In the genomic region with DNA sequence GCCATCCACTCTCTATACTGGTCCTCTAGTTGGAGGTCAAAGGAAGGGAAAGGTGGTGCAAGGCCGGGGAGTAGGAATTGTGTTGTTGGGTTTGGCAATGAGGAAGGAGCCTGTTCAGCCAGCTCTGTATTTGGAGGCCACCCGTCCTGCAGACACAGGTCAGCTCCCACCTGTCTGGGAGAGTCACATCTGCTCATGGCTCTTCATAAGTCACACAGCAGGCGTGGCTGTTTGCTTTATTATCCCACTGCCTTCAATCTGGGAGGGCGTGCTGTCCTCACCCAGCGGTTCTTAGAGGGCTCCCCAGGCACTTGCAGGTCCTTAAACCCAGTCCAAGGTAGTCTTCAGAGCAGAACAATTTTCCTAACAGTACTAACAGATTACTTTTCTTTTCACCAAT, we compare ENCODE assay signal across 14 mouse cellular contexts. TPM values are rescaled to one million over a fixed set of nuclear protein-coding genes. Genes with fewer than 3 reads are reported as not detected.
DNase-seq lines count a peak whose midpoint lies in the region; ATAC-seq and TF ChIP-seq lines count a peak whose summit lies in the region.
"Had no signal": no experiment of that assay in that cellular context is flagged by ENCODE, and none has a peak within 500 bp of the region (broad histone marks: within the 10 kb centered on the region; RNA-seq: fewer than 3 reads in every experiment).

No protein-coding gene starts in this region.

- H3K4me3 ChIP-seq in kidney, adult 2 months (ENCODE audit: insufficient read depth, low read depth, low read length): no peak overlapping the region
- no peak overlapping the region for H3K4me3 ChIP-seq in cortical plate, adult 2 months (ENCODE audit: insufficient read depth, low read length)
- no peak overlapping the region for H3K4me3 ChIP-seq in hindbrain, postnatal 0 days (ENCODE audit: low read length)
- H3K4me3 ChIP-seq in liver, postnatal 0 days (ENCODE audit: low read depth, low read length): 0 out of 2 replicates have a peak overlapping the region, but pooled peaks have one; percentile 27
- H3K4me3 ChIP-seq: embryonic facial prominence, embryonic 10.5 days had no signal

- 80% methylated on average over 5 of the region's 5 CpGs for WGBS in kidney, adult 2 months
- WGBS in hindbrain, postnatal 0 days: 74% methylated on average over 5 of the region's 5 CpGs
- 76% methylated on average over 5 of the region's 5 CpGs for WGBS in liver, postnatal 0 days (ENCODE audit: insufficient replicate concordance)

- no peak for TF ChIP-seq EP300 in liver, postnatal 0 days (IDR thresholded peaks at IDR 0.05; ENCODE audit: low read depth)

- no peaks in the 10 kb centered on the region for H3K27me3 ChIP-seq in kidney, adult 2 months (replicated peaks; ENCODE audit: control insufficient read depth, insufficient read depth, low read length)
- no peaks in the 10 kb centered on the region for H3K27me3 ChIP-seq in hindbrain, postnatal 0 days (ENCODE audit: insufficient read depth, low read length)
- H3K27me3 ChIP-seq in liver, postnatal 0 days (ENCODE audit: insufficient read depth, low read length): no peaks in the 10 kb centered on the region

- H3K4me2 ChIP-seq in hindbrain, postnatal 0 days (ENCODE audit: low read depth, low read length): no peak overlapping the region
- H3K4me2 ChIP-seq in liver, postnatal 0 days (ENCODE audit: low read depth, low read length): peak overlapping the region; percentile 66

- no peaks in the 10 kb centered on the region for H3K9me3 ChIP-seq in hindbrain, postnatal 0 days (ENCODE audit: low read length)
- H3K9me3 ChIP-seq in liver, postnatal 0 days (ENCODE audit: low read length): no peaks in the 10 kb centered on the region
- H3K9me3 ChIP-seq: embryonic facial prominence, embryonic 10.5 days had no signal

- DNase-seq in kidney, adult 2 months: no peak
- no peak for DNase-seq in kidney, postnatal 4 days
- DNase-seq in hindbrain, postnatal 0 days (ENCODE audit: low spot score): no peak
- DNase-seq in liver, postnatal 0 days: no peak
- DNase-seq in lung, adult 18-20 months: no peak
- no peak for DNase-seq in testis, postnatal 14 days (ENCODE audit: low spot score)
- DNase-seq: gastrocnemius, postnatal 36 days; heart, postnatal 10 days; kidney, adult 11 months had no signal

- ATAC-seq in hindbrain, postnatal 0 days: no peak
- no peak for ATAC-seq in liver, postnatal 0 days
- ATAC-seq in megakaryocyte progenitor cell, adult 5-6 weeks (replicated peaks; ENCODE audit: poor library complexity): no peak
- ATAC-seq: lung, postnatal 0 days had no signal

- TF ChIP-seq POLR2A in kidney, adult 2 months (IDR thresholded peaks at IDR 0.05; ENCODE audit: low read depth, low read length): no peak
- TF ChIP-seq POLR2A in cortical plate, adult 2 months (IDR thresholded peaks at IDR 0.05; ENCODE audit: extremely low read depth, insufficient read depth, low read length): no peak

- TF ChIP-seq CTCF in kidney, adult 2 months (conservative IDR thresholded peaks at IDR 0.05; ENCODE audit: insufficient read depth, insufficient read length, low read depth, low read length): no peak
- TF ChIP-seq CTCF in cortical plate, adult 2 months (IDR thresholded peaks at IDR 0.05; ENCODE audit: extremely low read depth, insufficient read depth, low read length): no peak
- TF ChIP-seq CTCF in hindbrain, postnatal 0 days (IDR thresholded peaks at IDR 0.05; ENCODE audit: low read depth): no peak
- TF ChIP-seq CTCF in liver, postnatal 0 days (IDR thresholded peaks at IDR 0.05; ENCODE audit: low read depth): no peak

- H3K4me1 ChIP-seq in kidney, adult 2 months (ENCODE audit: control insufficient read depth, insufficient read depth, low read length): peaks cover 31% of the 10 kb centered on the region; the same call in 1 of the 2 replicates
- peaks cover 8% of the 10 kb centered on the region for H3K4me1 ChIP-seq in cortical plate, adult 2 months (ENCODE audit: control insufficient read depth, insufficient read depth, low read length)
- H3K4me1 ChIP-seq in hindbrain, postnatal 0 days (ENCODE audit: insufficient read depth, low read length): peaks cover 15% of the 10 kb centered on the region
- peaks cover 56% of the 10 kb centered on the region for H3K4me1 ChIP-seq in liver, postnatal 0 days (ENCODE audit: insufficient read depth)

- no peak overlapping the region for H3K9ac ChIP-seq in hindbrain, postnatal 0 days (replicated peaks; ENCODE audit: low read length)
- peak overlapping the region; percentile 69 for H3K9ac ChIP-seq in liver, postnatal 0 days (replicated peaks)

- H3K36me3 ChIP-seq in kidney, adult 2 months (ENCODE audit: control insufficient read depth, insufficient read depth, low read length): no peaks in the 10 kb centered on the region
- no peaks in the 10 kb centered on the region for H3K36me3 ChIP-seq in hindbrain, postnatal 0 days (ENCODE audit: insufficient read depth, low read length)
- no peaks in the 10 kb centered on the region for H3K36me3 ChIP-seq in liver, postnatal 0 days (replicated peaks; ENCODE audit: insufficient read depth, low read length)
- H3K36me3 ChIP-seq: embryonic facial prominence, embryonic 10.5 days had no signal

- 0 out of 2 replicates have a peak overlapping the region, but pooled peaks have one; percentile 12 for H3K27ac ChIP-seq in kidney, adult 2 months (ENCODE audit: insufficient read depth, low read depth, low read length)
- peak overlapping the region; percentile 52 for H3K27ac ChIP-seq in cortical plate, adult 2 months (ENCODE audit: insufficient read depth, low read length)
- peak overlapping the region; percentile 78 for H3K27ac ChIP-seq in hindbrain, postnatal 0 days
- peak overlapping the region; percentile 96 for H3K27ac ChIP-seq in liver, postnatal 0 days (ENCODE audit: low read depth)
- H3K27ac ChIP-seq: embryonic facial prominence, embryonic 10.5 days had no signal

RNA-seq across cellular contexts. Expression of a gene that starts 49.9 kb away (rescaled TPM):
- polyA plus RNA-seq in kidney, adult 2 months (2012; rRNA removed): 286 and 295 TPM in 2 replicates
- polyA plus RNA-seq in cortical plate, adult 2 months (2012; rRNA removed): 39.3 and 41.4 TPM in 2 replicates
- total RNA-seq in hindbrain, postnatal 0 days (2014; rRNA removed): 82.6 and 84.0 TPM in 2 replicates
- 50.5 and 53.6 TPM in 2 replicates for polyA plus RNA-seq in hindbrain, postnatal 0 days (2015; fragmentation: Nextera tagmentation; extraction: Ambion mirVana)
- 220 and 283 TPM in 2 replicates for polyA plus RNA-seq in liver, postnatal 0 days (2015; fragmentation: Nextera tagmentation; extraction: Ambion mirVana)
- total RNA-seq in megakaryocyte progenitor cell, adult 5-6 weeks (2015): 0.56 and 2.3 TPM in 2 replicates
- total RNA-seq in megakaryocyte progenitor cell, adult 5-6 weeks (2017): 0.98 and 2.1 TPM in 2 replicates

RNA-seq across cellular contexts. Expression of a gene that starts 55.3 kb away (rescaled TPM):
- polyA plus RNA-seq in kidney, adult 2 months (2012; rRNA removed): 6.1 and 8.7 TPM in 2 replicates
- 28.1 and 30.2 TPM in 2 replicates for polyA plus RNA-seq in cortical plate, adult 2 months (2012; rRNA removed)
- total RNA-seq in hindbrain, postnatal 0 days (2014; rRNA removed): 172 and 178 TPM in 2 replicates
- 14.1 and 15.6 TPM in 2 replicates for polyA plus RNA-seq in hindbrain, postnatal 0 days (2015; fragmentation: Nextera tagmentation; extraction: Ambion mirVana)
- 0.15 and 0.21 TPM in 2 replicates for polyA plus RNA-seq in liver, postnatal 0 days (2015; fragmentation: Nextera tagmentation; extraction: Ambion mirVana)
- total RNA-seq in megakaryocyte progenitor cell, adult 5-6 weeks (2015): 0.95 and 1.3 TPM in 2 replicates
- 2.9 and 3.3 TPM in 2 replicates for total RNA-seq in megakaryocyte progenitor cell, adult 5-6 weeks (2017)
- total RNA-seq: neutrophil, adult 5-6 weeks had no signal

Comparison
In these comparisons a context has a peak if more than half of its experiments do, and no peak if none do; other contexts are left out.
1. H3K27ac ChIP-seq: peak in every context shown above with its lines; median percentile 96 in liver, postnatal 0 days; 78 in hindbrain, postnatal 0 days; 52 in cortical plate, adult 2 months; 12 in kidney, adult 2 months.